Mouse (Mus musculus): Measurements from ENCODE around the gene Gm15091. TPM values are rescaled to one million over a fixed set of nuclear protein-coding genes. Genes with fewer than 3 reads are reported as not detected.
"Not testable (repeated sequence)": the region's sequence is repeated elsewhere in the genome, so short reads cannot be mapped to it uniquely, and the experiment has no call there.

Gm15091 gene
- polyA plus RNA-seq (2011; ENCODE audit: insufficient read depth, insufficient read length, low read depth, missing spikeins): not detected in 2 replicates

DNA sequence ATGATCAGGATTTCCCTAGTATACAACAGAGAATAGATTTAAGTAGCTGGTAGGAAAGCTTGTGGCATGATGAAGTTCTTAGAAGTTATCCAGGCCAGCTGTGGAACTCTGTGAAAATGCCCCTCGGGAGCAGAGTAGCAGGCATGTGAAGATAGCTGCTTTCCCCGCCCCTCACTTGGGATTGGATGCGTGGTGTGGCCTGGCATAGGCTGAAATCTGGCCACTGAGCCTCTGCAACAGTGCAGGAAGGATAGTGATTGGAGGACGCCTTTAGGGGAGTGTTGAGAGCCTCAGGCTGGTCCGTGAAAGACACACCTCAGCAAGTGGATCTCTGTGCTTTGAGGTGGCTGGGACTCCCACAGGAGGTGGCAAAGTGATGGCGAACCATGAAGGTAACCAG lies at the start of gene Gm15091:
Gene Gm15091 (plus strand): TSS at position 301 of the 400 bp plus-strand sequence.
- H3K9me3 ChIP-seq (replicated peaks; ENCODE audit: control insufficient read depth, insufficient read depth, low read length, poor library complexity, severe bottlenecking); H3K27ac ChIP-seq (ENCODE audit: insufficient read depth, low read length); H3K4me1 ChIP-seq (ENCODE audit: control insufficient read depth, insufficient read depth, low read length); H3K27me3 ChIP-seq (ENCODE audit: control insufficient read depth, insufficient read depth, low read length, poor library complexity, severe bottlenecking); H3K36me3 ChIP-seq (ENCODE audit: control insufficient read depth, insufficient read depth, low read length, poor library complexity, severe bottlenecking); H3K9ac ChIP-seq (ENCODE audit: low read depth, poor library complexity, severe bottlenecking); H3K4me3 ChIP-seq (ENCODE audit: low read depth, low read length): not testable (repeated sequence)

Other genes with a start within 250 kb of the Gm15091 start
- 0.56 TPM in 1 of 2 replicates, not detected in the other for gene Gm15097, start 157.2 kb upstream of the Gm15091 start, polyA plus RNA-seq (2011; ENCODE audit: insufficient read depth, insufficient read length, low read depth, missing spikeins)

All from ES-Bruce4 (cell line).